Mouse (Mus musculus): ENCODE results near the gene H2afj.

Gene H2afj

GRCm38 (mm10) chr6:136848399-136848798, 40.4 kb downstream of the H2afj start:
- DNase-seq, result no peak

GRCm38 (mm10) chr6:136848971-136849370, 40.9 kb downstream of the H2afj start:
- DNase-seq, result no peak

GRCm38 (mm10) chr6:136850267-136850666, 42.2 kb downstream of the H2afj start:
- no peak for DNase-seq

- DNase-seq, result no peak
Observed at GRCm38 (mm10) chr6:136852348-136852747, 44.3 kb downstream of the H2afj start.

- no peak for DNase-seq
Observed at GRCm38 (mm10) chr6:136852762-136853161, 44.7 kb downstream of the H2afj start.

- DNase-seq, result no peak
Observed at GRCm38 (mm10) chr6:136854361-136854781, 46.3 kb downstream of the H2afj start.

GRCm38 (mm10) chr6:136855183-136855582, 47.1 kb downstream of the H2afj start:
- DNase-seq, result no peak

GRCm38 (mm10) chr6:136856071-136856636, 48.1 kb downstream of the H2afj start:
- no peak for DNase-seq

- no peak for DNase-seq
Observed at GRCm38 (mm10) chr6:136857186-136857872, 49.3 kb downstream of the H2afj start, which contains the start of gene Art4. TSS of gene Art4 (minus strand) at chr6:136857733.

GRCm38 (mm10) chr6:136857873-136858260, 49.8 kb downstream of the H2afj start:
- no peak for DNase-seq

GRCm38 (mm10) chr6:136858420-136858819, 50.4 kb downstream of the H2afj start:
- no peak for DNase-seq

Data from cerebellum, postnatal 10 days (tissue).